Mouse (Mus musculus): ENCODE results near the gene Pibf1. TPM values are rescaled to one million over a fixed set of nuclear protein-coding genes. Genes with fewer than 3 reads are reported as not detected.

The Pibf1 gene
- 10 to 100 TPM in 3 of 4 experiments, 1 to 10 TPM in 1; 8.8 to 16.4 (median 13.4) TPM for total RNA-seq (2022)

DNA sequence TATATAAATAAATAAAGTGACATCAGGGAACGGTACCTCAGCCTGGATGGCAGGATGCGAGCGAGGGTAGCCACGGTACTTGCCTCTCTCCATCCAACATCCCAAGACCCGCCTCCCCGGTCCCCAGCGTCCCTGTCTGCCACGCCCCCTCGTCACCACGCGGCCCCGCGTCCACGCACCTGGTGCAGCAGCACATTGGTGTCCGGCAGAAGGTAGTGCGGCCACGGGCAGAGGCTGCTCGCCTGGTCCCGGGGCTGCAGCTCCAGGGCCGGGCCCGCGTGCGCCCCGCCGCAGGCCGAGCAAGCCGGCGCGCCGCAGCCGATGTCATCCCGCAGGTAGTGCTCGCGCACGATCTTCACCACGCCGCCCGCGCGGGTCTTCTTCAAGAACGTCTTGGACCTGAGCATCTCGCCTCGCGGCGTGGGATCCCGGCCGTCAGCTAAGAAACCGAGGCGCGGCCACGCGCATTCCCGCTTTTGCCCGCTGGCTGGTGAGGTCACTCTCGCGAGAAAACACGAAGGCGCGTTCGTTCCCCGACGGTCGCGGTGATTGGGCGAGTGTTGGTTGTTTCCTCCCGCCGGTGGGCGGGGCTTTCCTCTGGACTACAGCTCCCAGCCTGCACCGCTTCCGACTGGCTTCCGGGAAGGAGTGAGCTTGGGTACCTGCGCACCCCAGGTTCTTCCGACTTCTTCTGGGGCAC lies at the start of gene Pibf1, which contains the start of gene Dis3:
TSS of gene Pibf1 (plus strand) at position 158 of the 700 bp plus-strand sequence.
TSS of gene Dis3 (minus strand) at position 504 of the 700 bp plus-strand sequence.
- DNase-seq = peak; percentile 98

DNA sequence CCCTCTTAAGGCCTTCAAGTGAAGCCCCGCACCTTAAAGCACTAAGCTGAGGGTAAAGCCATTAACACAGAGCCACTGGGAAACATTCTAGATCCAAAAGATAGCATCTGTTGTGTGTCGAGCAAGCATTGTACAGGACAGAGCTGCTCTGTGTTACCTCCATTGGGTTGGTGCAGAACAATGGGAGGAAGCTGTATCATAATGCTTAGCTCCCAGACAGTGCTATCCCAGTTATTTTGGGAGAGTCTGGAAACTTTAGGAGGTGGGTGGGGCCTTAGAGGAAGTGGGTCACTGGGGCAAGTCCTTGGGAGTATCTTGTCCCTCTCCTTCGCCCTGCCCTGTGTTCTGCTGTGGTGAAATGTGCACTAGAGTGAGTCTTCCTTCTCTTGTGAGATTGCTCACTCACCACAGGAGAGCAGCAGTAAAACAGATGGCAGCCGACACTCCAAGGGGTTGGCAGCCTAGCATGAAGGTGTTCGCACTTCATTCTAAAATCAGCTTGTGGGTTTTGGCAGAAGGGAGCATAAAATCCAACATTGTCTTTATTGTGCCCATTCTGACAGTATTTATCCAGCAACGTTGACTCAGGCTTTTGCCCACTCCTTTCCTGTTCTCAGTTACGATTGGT lies 40.2 kb upstream of the Pibf1 start:
- no peak for DNase-seq

DNA sequence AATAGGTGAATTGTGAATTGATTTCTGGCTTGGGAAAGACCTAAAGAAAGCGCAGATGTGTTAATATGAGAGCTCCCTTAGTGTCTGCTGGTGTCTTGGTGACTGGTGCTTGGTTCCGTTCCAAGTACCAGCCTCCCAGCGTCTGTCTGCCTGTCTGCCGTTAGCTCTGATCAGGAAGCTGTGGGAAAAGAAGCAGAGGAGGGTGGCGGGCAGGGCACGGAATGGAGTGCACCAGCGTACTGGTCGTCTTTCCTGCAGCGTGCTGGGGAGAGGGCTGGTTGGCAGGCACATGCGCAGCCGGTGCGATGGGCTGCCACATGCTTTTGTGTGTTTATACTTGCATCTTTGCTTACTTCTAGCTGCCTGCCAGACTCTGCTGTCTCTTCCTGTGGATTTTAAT lies 38.6 kb upstream of the Pibf1 start:
- DNase-seq = no peak

DNA sequence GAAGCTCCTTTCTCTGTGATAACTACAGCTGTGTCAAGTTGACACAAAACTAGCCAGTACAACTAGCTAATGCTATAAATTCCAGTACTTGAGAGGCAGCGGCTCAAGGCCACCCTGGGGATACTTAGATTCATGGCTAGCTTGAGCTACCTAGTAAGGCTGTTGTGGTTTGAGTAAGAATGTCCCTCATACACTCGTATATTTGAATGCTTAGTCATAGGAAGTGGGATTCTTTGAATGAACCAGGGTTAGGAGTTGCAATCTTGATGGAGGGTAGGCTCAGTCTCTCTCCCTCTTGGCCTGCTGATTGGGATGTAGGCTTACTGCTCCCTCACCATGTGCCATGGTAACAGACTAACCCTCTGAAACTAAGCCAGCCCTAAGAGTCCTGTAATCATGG lies 36.1 kb upstream of the Pibf1 start:
- DNase-seq = no peak

DNA sequence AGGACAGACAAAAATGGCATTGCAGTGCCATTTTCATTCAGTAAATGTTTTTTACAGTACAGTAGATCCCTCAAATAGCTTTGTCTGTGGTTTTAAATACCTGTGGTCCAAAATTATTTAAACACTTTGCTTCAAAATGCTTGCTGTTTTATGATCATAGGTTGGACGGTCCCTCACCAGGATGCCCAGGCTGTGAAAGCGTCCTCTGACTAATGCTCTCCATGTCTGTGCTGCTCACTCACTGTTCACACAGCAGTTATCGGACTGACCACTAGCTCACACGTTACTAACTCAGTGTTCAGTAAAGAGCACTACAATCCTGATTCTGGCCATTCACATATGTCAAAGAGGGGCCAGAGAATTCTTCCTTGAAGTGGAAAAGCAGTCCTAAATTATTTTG lies 28.1 kb upstream of the Pibf1 start:
- DNase-seq = no peak

DNA sequence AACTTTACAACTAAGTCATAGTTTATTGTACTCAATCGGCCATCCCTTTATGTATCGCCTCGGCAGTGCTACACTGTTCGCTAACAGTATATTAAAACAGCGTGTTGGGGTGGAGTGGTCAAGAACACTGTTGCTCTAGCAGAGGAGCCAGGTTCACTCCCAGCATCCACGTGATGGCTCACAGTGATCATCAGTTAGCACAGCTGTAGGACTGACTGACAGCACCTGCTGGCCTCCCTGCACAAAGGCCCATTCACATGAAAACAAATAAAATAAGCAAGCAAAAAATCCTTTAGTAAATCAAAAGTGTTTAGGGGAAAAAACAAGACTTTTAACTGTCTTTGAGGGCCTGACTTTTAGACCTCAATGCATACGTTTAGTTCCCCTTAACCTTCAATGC lies 10.3 kb upstream of the Pibf1 start:
- DNase-seq = no peak

DNA sequence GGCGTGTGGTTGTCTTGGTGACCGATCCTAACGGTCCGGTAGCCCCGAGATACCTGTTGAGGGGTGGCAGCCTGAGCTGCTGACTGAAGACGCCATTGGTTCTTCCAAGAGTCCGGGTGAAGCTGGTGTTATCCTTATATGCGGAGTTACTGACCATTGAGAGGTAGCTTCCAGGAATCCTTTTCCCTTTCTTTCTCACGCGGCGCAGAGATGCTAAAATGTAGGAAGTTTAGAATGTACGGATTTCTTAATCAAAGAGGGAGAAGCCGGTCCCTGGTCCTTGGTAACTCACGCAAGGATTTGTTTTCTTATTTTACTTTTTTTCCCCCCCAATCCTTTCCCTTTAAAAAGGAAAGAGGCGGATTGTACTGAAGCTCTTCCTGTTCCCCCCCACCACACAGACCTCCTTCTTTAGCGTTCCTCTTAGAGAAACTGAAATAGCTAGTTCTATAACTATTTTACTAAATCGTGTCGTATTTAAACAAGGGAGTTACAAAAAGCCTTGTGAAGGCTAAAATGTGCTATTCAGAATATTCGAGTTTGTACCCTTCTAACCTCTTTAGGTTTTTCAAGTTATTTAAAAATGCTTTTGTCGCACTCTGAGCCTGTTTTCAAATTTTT lies 853 bp downstream of the Pibf1 start:
- no peak for DNase-seq

DNA sequence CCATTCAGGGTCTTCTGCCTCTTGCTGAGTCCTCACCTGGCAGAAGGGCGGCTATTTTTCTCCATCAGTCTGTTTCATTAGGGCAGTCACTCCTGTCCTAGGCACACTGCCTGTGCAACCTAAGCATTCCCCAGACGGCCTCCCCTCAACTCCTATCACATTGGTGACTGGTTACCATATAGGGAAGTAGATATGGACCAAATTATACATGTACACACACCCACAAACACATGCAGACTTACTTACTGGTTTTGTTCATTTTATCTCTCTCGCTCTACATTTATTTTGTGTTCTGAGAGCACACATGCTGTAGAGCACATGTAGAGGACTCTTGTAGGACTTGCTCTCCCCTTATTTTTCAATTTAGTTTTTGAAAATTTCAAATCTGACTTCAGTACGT lies 3.8 kb downstream of the Pibf1 start:
- DNase-seq = no peak

DNA sequence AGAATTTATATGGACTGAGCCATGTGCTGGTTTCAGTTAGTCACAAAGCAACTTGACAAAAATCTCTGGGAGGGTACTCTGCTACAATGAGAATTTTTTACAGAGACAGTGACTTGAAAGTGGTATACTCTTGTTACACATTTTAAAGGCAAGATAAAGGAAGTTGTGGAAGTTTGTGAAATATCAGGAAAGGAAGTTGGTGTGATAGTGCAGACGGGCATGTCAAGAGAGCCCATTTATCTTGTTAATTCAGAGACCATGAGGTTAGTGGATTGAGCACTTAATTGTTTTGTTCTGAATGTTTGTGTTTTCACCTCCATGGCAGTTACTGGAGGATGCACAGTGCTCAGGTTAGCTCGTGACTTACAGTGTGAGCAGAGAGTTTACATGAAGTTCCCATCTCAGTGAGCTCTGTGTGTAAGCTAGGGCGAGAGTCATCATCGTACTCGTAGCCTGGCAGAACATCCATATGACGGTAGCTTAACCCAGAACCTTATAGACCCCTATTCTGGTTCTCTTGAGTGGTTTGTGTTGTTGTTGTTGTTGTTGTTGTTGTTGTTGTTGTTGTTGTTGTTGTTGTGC lies 5.4 kb downstream of the Pibf1 start:
- DNase-seq = no peak

DNA sequence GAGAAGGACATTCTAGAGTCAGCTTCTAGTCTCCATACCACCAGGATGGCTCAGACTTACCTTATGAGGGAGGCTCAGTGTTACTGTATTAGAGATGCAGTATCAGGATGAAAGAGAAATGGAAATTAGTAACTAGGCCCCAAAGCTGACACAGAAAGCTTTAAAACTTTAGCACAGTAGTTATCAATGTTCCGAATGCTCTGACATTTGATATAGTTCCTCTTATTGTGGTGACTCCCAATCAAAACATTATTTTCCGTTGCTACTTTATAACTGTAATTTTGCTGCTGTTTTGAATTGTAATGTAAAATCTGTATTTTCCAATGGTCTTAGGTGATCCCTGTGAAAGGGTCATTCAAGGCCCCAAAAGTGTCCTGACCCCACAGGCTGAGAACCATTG lies 7.4 kb downstream of the Pibf1 start:
- DNase-seq = no peak

DNA sequence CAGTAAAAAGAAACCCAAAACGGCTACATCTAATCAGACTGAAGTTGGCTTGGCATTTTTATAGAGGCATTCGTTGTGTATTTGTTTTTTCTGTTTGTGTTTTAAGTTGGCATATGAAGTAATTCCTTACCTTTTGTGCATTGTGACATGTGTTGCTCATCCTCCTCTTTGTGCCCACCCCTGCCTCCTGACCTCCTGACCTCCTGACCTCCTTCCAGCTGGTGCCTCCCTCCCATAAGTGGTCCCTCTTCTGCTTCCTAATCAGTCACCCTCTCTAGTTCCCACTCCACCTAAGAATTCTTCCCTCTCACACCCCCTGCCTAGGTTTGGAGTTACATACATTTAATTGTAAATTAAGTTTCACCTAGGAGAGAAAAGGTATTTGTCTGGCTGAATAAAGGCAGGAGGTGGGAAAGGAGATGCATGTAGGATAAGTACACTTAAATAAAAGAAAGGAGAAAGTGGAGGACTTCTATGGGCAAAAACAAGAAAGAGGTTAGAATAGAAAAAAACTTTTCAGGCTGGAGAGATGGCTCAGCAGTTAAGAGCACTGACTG lies 8.5 kb downstream of the Pibf1 start:
- no peak for DNase-seq

DNA sequence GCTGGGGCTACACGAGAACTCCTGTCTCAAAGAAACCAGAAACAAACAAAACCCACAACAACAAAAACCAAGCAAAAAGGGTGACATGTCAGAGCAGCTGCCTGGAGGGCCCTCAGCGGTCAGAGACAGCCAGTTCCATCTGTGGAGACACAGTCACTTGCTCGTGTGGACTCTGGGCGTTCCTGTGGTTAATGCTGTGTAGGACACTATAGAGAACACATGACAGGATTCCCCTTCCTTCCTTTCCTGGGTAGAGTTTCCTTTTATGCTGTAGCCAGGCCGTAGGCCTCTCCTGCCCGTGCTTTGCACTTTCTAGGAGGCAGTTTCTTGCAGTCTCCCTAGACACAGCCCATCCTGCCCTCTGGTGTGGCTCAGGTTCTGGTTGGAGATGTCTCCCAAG lies 9.5 kb downstream of the Pibf1 start:
- no peak for DNase-seq

DNA sequence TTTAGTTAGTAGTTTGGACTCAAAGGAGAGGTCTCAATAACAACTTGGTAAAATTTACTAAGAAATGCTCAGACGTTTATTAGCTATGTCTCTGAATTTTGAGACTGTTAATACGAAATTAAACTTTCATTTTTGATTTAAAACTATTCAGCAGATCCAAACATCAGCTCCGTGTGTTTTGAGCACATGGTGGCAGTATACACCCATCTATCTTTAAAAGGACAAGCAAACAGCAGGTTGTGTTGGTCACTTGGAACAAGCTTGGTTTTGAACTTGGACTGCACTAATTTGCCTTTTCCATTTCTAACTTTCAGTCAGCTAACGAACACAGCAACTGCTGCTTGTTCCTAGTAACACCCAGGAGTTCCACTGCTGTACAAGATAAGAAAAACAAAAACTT lies 18.4 kb downstream of the Pibf1 start:
- no peak for DNase-seq

DNA sequence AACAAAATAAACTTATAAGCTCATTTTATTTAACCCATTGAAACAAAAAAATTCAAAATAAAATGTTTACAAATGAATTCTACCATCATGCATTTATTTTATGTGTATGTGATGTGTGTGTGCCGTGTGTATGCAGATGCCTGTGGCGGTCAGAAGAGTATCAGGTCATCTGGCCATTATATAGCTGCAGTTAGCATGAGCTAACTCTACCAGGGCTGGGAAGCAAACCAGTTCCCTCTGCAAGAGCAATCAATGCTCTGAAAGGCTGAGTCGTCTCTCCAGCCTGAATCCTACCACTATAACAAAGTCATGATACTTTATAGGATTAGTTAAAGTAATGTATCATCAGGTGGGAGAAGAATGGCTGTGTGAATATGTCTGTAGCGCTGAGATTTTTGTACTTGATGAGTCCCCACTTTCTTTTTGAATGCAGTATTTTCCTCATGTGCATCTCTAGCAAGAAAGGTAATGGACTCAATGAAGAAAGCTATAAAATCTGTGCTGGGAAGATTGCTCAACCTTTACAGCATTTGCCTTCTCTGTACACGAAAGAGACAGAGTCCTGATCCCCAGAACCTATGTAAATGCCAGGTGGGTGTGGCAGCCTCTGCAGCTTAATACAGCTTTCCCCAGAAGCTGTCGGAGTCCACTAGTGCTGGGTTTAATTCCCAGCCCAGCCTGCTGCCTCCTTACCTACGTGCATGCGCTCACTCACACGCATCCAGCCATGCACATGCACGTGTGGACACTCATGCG lies 22.5 kb downstream of the Pibf1 start:
- no peak for DNase-seq

DNA sequence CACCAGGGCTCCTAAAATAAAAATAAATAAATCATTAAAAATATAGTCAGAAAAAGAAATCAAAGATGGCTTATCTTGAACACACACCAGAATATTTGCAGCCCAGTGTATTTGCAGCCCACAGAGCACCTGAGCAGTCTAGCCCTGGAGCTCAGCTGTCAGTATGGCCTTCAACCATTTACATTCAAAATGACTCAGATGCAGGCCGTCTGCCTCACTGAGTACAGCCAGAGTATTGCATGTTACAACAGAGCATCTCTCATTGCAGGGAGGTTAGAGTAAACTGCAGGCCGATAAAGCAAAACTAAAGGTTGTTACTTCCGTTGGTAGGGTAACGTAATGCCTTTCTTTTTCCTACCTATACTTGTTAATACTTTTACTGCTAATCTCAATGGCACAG lies 24.9 kb downstream of the Pibf1 start:
- peak; percentile 34 for DNase-seq

DNA sequence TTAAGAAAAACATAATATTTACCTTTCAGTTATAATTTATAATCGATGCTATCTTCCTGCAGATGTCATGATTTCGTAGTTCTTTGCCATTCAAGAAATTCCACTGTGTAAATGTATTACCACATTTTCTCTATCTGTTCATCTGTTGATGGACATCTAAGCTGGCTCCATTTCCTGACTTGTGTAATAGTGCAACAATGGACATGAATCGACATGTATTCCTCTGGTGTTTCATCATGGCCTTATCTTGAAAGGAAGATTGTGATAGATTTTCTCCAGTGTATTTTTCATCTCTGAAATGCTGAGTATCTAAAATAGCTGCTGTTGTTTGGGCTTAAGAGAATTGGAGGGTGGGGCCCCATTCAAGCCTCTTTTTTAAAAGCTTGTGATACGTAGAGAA lies 27.5 kb downstream of the Pibf1 start:
- no peak for DNase-seq

DNA sequence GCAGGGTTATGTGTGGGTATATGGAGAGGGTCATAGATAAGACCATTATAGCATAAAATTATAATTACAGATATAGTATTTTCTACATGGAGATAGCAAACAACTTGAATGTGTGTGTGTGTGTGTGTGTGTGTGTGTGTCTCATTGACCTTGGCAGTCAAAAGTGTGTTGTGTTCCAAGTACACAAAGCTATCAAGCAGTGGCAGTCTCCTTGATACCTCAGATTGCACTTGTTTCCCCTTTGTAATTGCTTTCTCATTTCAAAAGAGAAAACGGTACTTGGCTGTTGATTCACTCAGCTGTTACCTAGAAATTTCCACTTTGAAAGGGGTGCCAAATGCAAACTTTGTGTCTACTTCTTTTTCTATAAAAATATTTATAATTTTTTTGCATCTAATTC lies 28.3 kb downstream of the Pibf1 start:
- DNase-seq = no peak

DNA sequence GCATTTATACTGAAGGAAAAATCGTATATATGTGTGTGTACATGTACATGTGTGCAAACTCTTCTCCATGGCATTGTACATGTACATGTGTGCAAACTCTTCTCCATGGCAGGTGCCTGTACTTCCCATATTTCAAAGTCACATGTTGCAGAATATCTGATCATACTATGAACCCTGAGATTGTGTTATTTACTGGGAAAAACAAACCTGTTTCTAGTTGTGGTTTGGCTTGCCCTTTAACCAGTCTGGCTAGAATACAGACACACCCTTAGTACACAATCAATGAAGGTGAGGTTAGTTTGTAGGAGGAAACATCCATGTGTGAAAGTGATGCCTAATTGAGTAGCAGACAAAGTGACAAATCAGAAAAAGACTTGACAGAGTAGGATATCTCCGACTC lies 29.8 kb downstream of the Pibf1 start:
- DNase-seq = no peak

DNA sequence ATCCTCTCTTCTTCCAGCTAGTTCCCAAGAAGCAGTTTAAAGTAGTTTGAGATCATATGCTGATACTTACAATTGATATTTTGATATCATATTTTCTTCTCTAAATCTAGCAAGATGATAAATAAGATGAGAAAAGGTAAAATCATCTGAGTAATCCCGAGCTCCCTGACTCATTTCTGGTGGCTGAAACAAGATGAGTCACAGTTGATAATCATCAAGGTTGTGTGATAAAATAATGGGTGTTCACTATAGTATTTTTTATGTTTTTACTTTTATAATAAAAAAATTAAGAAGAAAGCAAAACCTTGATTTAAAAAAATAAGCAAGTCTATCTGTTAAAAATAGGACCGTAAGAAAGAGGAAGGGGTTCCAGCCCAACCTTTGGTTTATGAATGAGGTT lies 34.8 kb downstream of the Pibf1 start:
- DNase-seq = no peak

DNA sequence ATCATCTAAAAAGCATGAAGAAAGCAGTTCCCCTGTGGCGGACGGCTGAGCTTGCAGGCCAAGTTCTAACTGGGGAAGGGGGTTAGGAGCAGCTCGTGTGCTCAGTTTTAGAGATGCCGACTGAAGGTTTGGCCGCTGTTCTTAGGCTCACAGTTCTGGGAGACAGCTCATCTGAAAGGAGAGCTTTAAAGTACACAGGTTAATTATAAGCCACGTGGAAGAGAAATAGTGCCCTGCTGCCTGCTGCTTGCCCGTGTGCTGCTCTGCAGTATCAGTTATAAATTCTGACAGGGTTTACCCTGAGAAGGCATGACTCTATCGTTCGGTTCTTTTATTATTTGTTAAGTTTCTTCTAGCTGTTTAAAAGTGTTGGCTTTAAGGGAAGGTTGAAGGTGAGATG lies 36.5 kb downstream of the Pibf1 start:
- no peak for DNase-seq

DNA sequence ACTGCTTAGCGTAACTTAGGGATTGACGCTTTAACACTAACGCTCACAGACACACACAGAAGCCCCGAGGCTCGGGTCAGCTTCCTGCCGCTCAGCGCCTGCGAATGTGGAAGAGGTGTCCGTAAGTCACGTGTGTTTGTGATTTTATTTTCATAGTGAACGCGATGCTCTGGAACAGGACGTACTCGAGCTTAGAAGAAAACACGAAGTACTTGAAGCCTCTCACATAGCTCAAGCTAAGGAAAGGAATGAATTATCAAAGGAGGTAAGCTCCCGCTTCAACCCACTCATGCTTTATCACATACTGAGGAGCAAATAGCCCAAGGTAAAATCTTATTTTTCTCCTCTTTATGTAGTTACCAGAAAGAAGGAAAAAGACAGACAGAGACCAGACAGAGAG lies 37.1 kb downstream of the Pibf1 start:
- DNase-seq = no peak

DNA sequence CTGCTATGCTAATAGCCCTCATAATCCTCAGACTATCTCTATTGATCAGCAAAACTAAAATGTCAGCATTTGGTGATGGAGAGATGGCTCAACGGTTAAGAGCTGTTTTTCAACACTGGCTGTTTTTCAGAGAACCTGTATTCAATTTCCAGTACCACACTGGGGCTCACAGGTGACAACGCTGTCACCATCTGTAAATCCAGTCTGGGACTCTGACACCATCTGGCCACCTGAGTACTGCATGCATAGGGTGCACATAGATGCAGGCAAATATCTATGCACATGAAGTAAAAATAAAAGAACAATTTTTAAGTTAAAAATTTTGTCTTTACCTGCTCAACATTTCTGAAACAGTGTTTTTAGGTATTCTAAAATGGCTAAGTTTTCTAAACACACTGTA lies 40.8 kb downstream of the Pibf1 start:
- DNase-seq = no peak

All from adrenal gland, adult 8-10 months (tissue).